In the genomic region with DNA sequence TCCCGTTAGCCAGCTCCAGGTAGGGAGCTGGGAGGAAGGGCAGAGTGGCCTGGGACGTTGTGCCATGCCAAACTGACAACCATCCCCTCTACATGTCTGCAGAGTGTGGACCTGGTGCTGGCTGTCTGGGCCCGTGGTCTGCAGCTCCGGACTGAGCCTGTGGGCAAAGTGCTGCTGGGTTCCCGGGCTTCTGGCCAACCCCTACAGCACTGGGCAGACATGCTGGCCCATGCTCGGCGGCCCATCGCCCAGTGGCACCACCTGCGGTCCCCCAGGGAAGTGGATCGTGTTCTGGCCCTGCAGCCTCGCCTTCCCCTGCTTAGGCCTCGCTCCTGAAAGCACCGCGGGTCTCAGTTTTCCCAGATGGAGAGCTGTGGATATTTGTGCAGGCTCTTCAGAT, we compare ENCODE assay signal across 18 mouse cellular contexts. TPM values are rescaled to one million over a fixed set of nuclear protein-coding genes. Genes with fewer than 3 reads are reported as not detected.
DNase-seq lines count a peak whose midpoint lies in the region; ATAC-seq and TF ChIP-seq lines count a peak whose summit lies in the region.
"Had no signal": no experiment of that assay in that cellular context is flagged by ENCODE, and none has a peak within 500 bp of the region (broad histone marks: within the 10 kb centered on the region; RNA-seq: fewer than 3 reads in every experiment).

No protein-coding gene starts in this region.

- WGBS in heart, embryonic 10.5 days: 83% methylated on average over 14 of the region's 14 CpGs
- WGBS in lung, embryonic 15.5 days: 80% methylated on average over 14 of the region's 14 CpGs
- 80% methylated on average over 14 of the region's 14 CpGs for WGBS in lung, postnatal 0 days
- 77% methylated on average over 14 of the region's 14 CpGs for WGBS in embryonic facial prominence, embryonic 15.5 days
- 83% methylated on average over 14 of the region's 14 CpGs for WGBS in stomach, embryonic 15.5 days

- intact Hi-C loops in heart, postnatal 10 days (cut with DNase I): loop anchor here (1.0 to 2.0 kb wide), 3 partner anchors 57 to 235 kb away; no protein-coding TSS in a partner anchor
- intact Hi-C loops in left cerebral cortex, postnatal 25 days (cut with DNase I): loop anchor here (1.0 to 5.0 kb wide), 4 partner anchors 57 to 232 kb away; no protein-coding TSS in a partner anchor

- no peak for TF ChIP-seq CTCF in lung, postnatal 0 days (IDR thresholded peaks at IDR 0.05)

- no peak overlapping the region for H3K4me3 ChIP-seq in heart, embryonic 10.5 days
- no peak overlapping the region for H3K4me3 ChIP-seq in lung, embryonic 15.5 days
- no peak overlapping the region for H3K4me3 ChIP-seq in lung, postnatal 0 days (ENCODE audit: low read depth, low read length)
- H3K4me3 ChIP-seq in embryonic facial prominence, embryonic 15.5 days (replicated peaks): no peak overlapping the region
- H3K4me3 ChIP-seq in stomach, embryonic 15.5 days (replicated peaks): no peak overlapping the region
- H3K4me3 ChIP-seq: erythroblast, embryonic 14.5 days; midbrain, embryonic 15.5 days had no signal

- no peak for DNase-seq in heart, embryonic 10.5 days (ENCODE audit: low spot score)
- DNase-seq in heart, postnatal 10 days: no peak
- DNase-seq in lung, postnatal 0 days (ENCODE audit: low spot score): no peak
- DNase-seq in kidney, adult 9 months: no peak
- DNase-seq in left cerebral cortex, postnatal 25 days (ENCODE audit: low spot score in 2 of 2): no peak
- DNase-seq: right cerebral cortex, adult 18-20 months had no signal

- TF ChIP-seq EP300 in lung, postnatal 0 days (IDR thresholded peaks at IDR 0.05): no peak

- H3K4me2 ChIP-seq in lung, embryonic 15.5 days: no peak overlapping the region
- no peak overlapping the region for H3K4me2 ChIP-seq in lung, postnatal 0 days (replicated peaks; ENCODE audit: low read depth, low read length)
- H3K4me2 ChIP-seq in embryonic facial prominence, embryonic 15.5 days (replicated peaks): no peak overlapping the region
- no peak overlapping the region for H3K4me2 ChIP-seq in stomach, embryonic 15.5 days
- H3K4me2 ChIP-seq: midbrain, embryonic 15.5 days had no signal

- H3K9ac ChIP-seq in lung, embryonic 15.5 days: no peak overlapping the region
- H3K9ac ChIP-seq in lung, postnatal 0 days (replicated peaks; ENCODE audit: low read depth): no peak overlapping the region
- H3K9ac ChIP-seq in embryonic facial prominence, embryonic 15.5 days: no peak overlapping the region
- H3K9ac ChIP-seq in stomach, embryonic 15.5 days: no peak overlapping the region
- H3K9ac ChIP-seq: midbrain, embryonic 15.5 days had no signal

- H3K36me3 ChIP-seq in heart, embryonic 10.5 days: no peaks in the 10 kb centered on the region
- no peaks in the 10 kb centered on the region for H3K36me3 ChIP-seq in lung, embryonic 15.5 days
- H3K36me3 ChIP-seq in lung, postnatal 0 days (ENCODE audit: insufficient read depth, low read length): no peaks in the 10 kb centered on the region
- no peaks in the 10 kb centered on the region for H3K36me3 ChIP-seq in embryonic facial prominence, embryonic 15.5 days
- H3K36me3 ChIP-seq in stomach, embryonic 15.5 days: no peaks in the 10 kb centered on the region
- H3K36me3 ChIP-seq: midbrain, embryonic 15.5 days had no signal

- H3K27me3 ChIP-seq in heart, embryonic 10.5 days (ENCODE audit: insufficient read depth, poor library complexity, severe bottlenecking): 0 out of 2 replicates have a peak, but pooled peaks cover 4% of the 10 kb centered on the region
- no peaks in the 10 kb centered on the region for H3K27me3 ChIP-seq in lung, embryonic 15.5 days
- no peaks in the 10 kb centered on the region for H3K27me3 ChIP-seq in lung, postnatal 0 days (replicated peaks; ENCODE audit: insufficient read depth, low read length)
- no peaks in the 10 kb centered on the region for H3K27me3 ChIP-seq in embryonic facial prominence, embryonic 15.5 days
- H3K27me3 ChIP-seq in stomach, embryonic 15.5 days (replicated peaks): no peaks in the 10 kb centered on the region
- H3K27me3 ChIP-seq: midbrain, embryonic 15.5 days; Patski had no signal

- H3K4me1 ChIP-seq in heart, embryonic 10.5 days: peaks cover 70% of the 10 kb centered on the region
- peaks cover 24% of the 10 kb centered on the region for H3K4me1 ChIP-seq in lung, embryonic 15.5 days
- H3K4me1 ChIP-seq in lung, postnatal 0 days (ENCODE audit: insufficient read depth, low read depth, low read length): no peaks in the 10 kb centered on the region; the same call in 1 of the 2 replicates
- H3K4me1 ChIP-seq in embryonic facial prominence, embryonic 15.5 days: peaks cover 51% of the 10 kb centered on the region
- H3K4me1 ChIP-seq in stomach, embryonic 15.5 days: peaks cover 31% of the 10 kb centered on the region
- H3K4me1 ChIP-seq: midbrain, embryonic 15.5 days had no signal

- ATAC-seq in lung, embryonic 15.5 days (ENCODE audit: borderline replicate concordance, extremely low read depth, low FRiP score, low TSS enrichment): no peak
- ATAC-seq in lung, postnatal 0 days: no peak
- ATAC-seq in embryonic facial prominence, embryonic 15.5 days (ENCODE audit: insufficient number of reproducible peaks, low FRiP score, low TSS enrichment, low read depth): no peak
- ATAC-seq in stomach, embryonic 15.5 days (ENCODE audit: insufficient read depth, low FRiP score, low read depth): no peak

- H3K27ac ChIP-seq in heart, embryonic 10.5 days: peak overlapping the region; percentile 88
- peak overlapping the region; percentile 64; the same call in 1 of the 2 replicates for H3K27ac ChIP-seq in lung, embryonic 15.5 days
- H3K27ac ChIP-seq in lung, postnatal 0 days (ENCODE audit: low read length): no peak overlapping the region
- peak overlapping the region; percentile 88 for H3K27ac ChIP-seq in embryonic facial prominence, embryonic 15.5 days (replicated peaks)
- peak overlapping the region; percentile 77 for H3K27ac ChIP-seq in stomach, embryonic 15.5 days
- H3K27ac ChIP-seq: hindbrain, postnatal 0 days; midbrain, embryonic 15.5 days had no signal

- H3K9me3 ChIP-seq in heart, embryonic 10.5 days: no peaks in the 10 kb centered on the region
- no peaks in the 10 kb centered on the region for H3K9me3 ChIP-seq in lung, embryonic 15.5 days
- no peaks in the 10 kb centered on the region for H3K9me3 ChIP-seq in lung, postnatal 0 days (ENCODE audit: low read length)
- no peaks in the 10 kb centered on the region for H3K9me3 ChIP-seq in embryonic facial prominence, embryonic 15.5 days (replicated peaks)
- no peaks in the 10 kb centered on the region for H3K9me3 ChIP-seq in stomach, embryonic 15.5 days
- H3K9me3 ChIP-seq: midbrain, embryonic 15.5 days had no signal

RNA-seq across cellular contexts. Expression of a gene that starts 1.6 kb away (rescaled TPM):
- 51.9 and 56.4 TPM in 2 replicates for polyA plus RNA-seq in heart, embryonic 10.5 days (2016; fragmentation: Nextera tagmentation; extraction: Ambion mirVana)
- total RNA-seq in heart, postnatal 10 days (2021): 1 to 10 TPM; 1.9 to 4.3 TPM
- polyA plus RNA-seq in lung, embryonic 15.5 days (2015; fragmentation: Nextera tagmentation; extraction: Ambion mirVana): 2.4 and 7.4 TPM in 2 replicates
- 1.9 and 2.1 TPM in 2 replicates for polyA plus RNA-seq in lung, postnatal 0 days (2015; fragmentation: Nextera tagmentation; extraction: Ambion mirVana)
- polyA plus RNA-seq in embryonic facial prominence, embryonic 15.5 days (2015; fragmentation: Nextera tagmentation; extraction: Ambion mirVana): 169 and 228 TPM in 2 replicates
- polyA plus RNA-seq in stomach, embryonic 15.5 days (2015; fragmentation: Nextera tagmentation; extraction: Ambion mirVana): 10.4 and 13.3 TPM in 2 replicates
- total RNA-seq in left cerebral cortex, postnatal 25 days (2021): not detected
- polyA plus RNA-seq: erythroblast, embryonic 14.5 days had no signal

RNA-seq across cellular contexts. Expression of a gene that starts 5.3 kb away (rescaled TPM):
- polyA plus RNA-seq in heart, embryonic 10.5 days (2016; fragmentation: Nextera tagmentation; extraction: Ambion mirVana): 0.38 and 1.3 TPM in 2 replicates
- total RNA-seq in heart, postnatal 10 days (2021): not detected
- 0.34 and 0.87 TPM in 2 replicates for polyA plus RNA-seq in lung, embryonic 15.5 days (2015; fragmentation: Nextera tagmentation; extraction: Ambion mirVana)
- 0.47 and 1.1 TPM in 2 replicates for polyA plus RNA-seq in lung, postnatal 0 days (2015; fragmentation: Nextera tagmentation; extraction: Ambion mirVana)
- 3.9 and 4.5 TPM in 2 replicates for polyA plus RNA-seq in embryonic facial prominence, embryonic 15.5 days (2015; fragmentation: Nextera tagmentation; extraction: Ambion mirVana)
- 13.2 and 19.6 TPM in 2 replicates for polyA plus RNA-seq in stomach, embryonic 15.5 days (2015; fragmentation: Nextera tagmentation; extraction: Ambion mirVana)
- not detected for total RNA-seq in left cerebral cortex, postnatal 25 days (2021)
- total RNA-seq: adrenal gland, adult 18-20 months; CH12.LX; gastrocnemius, adult 8-10 months; hindbrain, postnatal 0 days had no signal
- polyA plus RNA-seq: erythroblast, embryonic 14.5 days; hindbrain, postnatal 0 days; midbrain, embryonic 15.5 days; neural tube, embryonic 14.5 days had no signal

RNA-seq across cellular contexts. Expression of a gene that starts 20.6 kb away (rescaled TPM):
- polyA plus RNA-seq in heart, embryonic 10.5 days (2016; fragmentation: Nextera tagmentation; extraction: Ambion mirVana): 32.0 and 36.9 TPM in 2 replicates
- 100 to 1,000 TPM; 111 to 116 TPM for total RNA-seq in heart, postnatal 10 days (2021)
- 125 and 130 TPM in 2 replicates for polyA plus RNA-seq in lung, embryonic 15.5 days (2015; fragmentation: Nextera tagmentation; extraction: Ambion mirVana)
- polyA plus RNA-seq in lung, postnatal 0 days (2015; fragmentation: Nextera tagmentation; extraction: Ambion mirVana): 90.8 and 92.3 TPM in 2 replicates
- polyA plus RNA-seq in embryonic facial prominence, embryonic 15.5 days (2015; fragmentation: Nextera tagmentation; extraction: Ambion mirVana): 49.3 and 58.9 TPM in 2 replicates
- polyA plus RNA-seq in stomach, embryonic 15.5 days (2015; fragmentation: Nextera tagmentation; extraction: Ambion mirVana): 196 and 211 TPM in 2 replicates
- total RNA-seq in left cerebral cortex, postnatal 25 days (2021): 1 to 10 TPM; 5.2 to 5.4 TPM

RNA-seq across cellular contexts. Expression of a gene that starts 52.1 kb away (rescaled TPM):
- polyA plus RNA-seq in heart, embryonic 10.5 days (2016; fragmentation: Nextera tagmentation; extraction: Ambion mirVana): 293 and 402 TPM in 2 replicates
- total RNA-seq in heart, postnatal 10 days (2021): 100 to 1,000 TPM; 501 to 525 TPM
- 272 and 299 TPM in 2 replicates for polyA plus RNA-seq in lung, embryonic 15.5 days (2015; fragmentation: Nextera tagmentation; extraction: Ambion mirVana)
- 469 and 481 TPM in 2 replicates for polyA plus RNA-seq in lung, postnatal 0 days (2015; fragmentation: Nextera tagmentation; extraction: Ambion mirVana)
- 374 and 387 TPM in 2 replicates for polyA plus RNA-seq in embryonic facial prominence, embryonic 15.5 days (2015; fragmentation: Nextera tagmentation; extraction: Ambion mirVana)
- 308 and 323 TPM in 2 replicates for polyA plus RNA-seq in stomach, embryonic 15.5 days (2015; fragmentation: Nextera tagmentation; extraction: Ambion mirVana)
- 100 to 1,000 TPM; 318 to 337 TPM for total RNA-seq in left cerebral cortex, postnatal 25 days (2021)

RNA-seq across cellular contexts. Expression of a gene that starts 57.5 kb away (rescaled TPM):
- polyA plus RNA-seq in heart, embryonic 10.5 days (2016; fragmentation: Nextera tagmentation; extraction: Ambion mirVana): 0.55 and 0.92 TPM in 2 replicates
- total RNA-seq in heart, postnatal 10 days (2021): 1 to 10 TPM; 1.7 to 5.1 TPM
- 0.39 and 0.72 TPM in 2 replicates for polyA plus RNA-seq in lung, embryonic 15.5 days (2015; fragmentation: Nextera tagmentation; extraction: Ambion mirVana)
- 0.80 TPM in 1 of 2 replicates, not detected in the other for polyA plus RNA-seq in lung, postnatal 0 days (2015; fragmentation: Nextera tagmentation; extraction: Ambion mirVana)
- not detected in 2 replicates for polyA plus RNA-seq in embryonic facial prominence, embryonic 15.5 days (2015; fragmentation: Nextera tagmentation; extraction: Ambion mirVana)
- 0.58 TPM in 1 of 2 replicates, not detected in the other for polyA plus RNA-seq in stomach, embryonic 15.5 days (2015; fragmentation: Nextera tagmentation; extraction: Ambion mirVana)
- total RNA-seq in left cerebral cortex, postnatal 25 days (2021): 1 to 10 TPM in 1 of 2 experiments, under 1 TPM in 1; 0.57 to 6.8 TPM
- total RNA-seq: hindbrain, postnatal 0 days had no signal
- polyA plus RNA-seq: large intestine, adult 2 months had no signal
